Mouse (Mus musculus) intestine, postnatal 0 days (tissue): ENCODE measurements at regions not wholly inside any gene's neighbourhood (a gene's known extent, or its start where the extent isn't known, plus 50 kb on each side); places are given as distances from the start of the nearest gene placed in this dataset.

ENCODE experiments used
- ATAC-seq: fragments of 200-750 bp; cut with Nextera tagmentation; 2 replicates; pipeline ENCODE4 v1.8.0; 2017; ENCODE audit warnings: mild to moderate bottlenecking, moderate TSS enrichment, moderate library complexity
- H3K27ac ChIP-seq: fragments of 300-500 bp; sonication (generic); 2 replicates; pipeline ENCODE4 v1.5.1; 2014; ENCODE audit warnings: mild to moderate bottlenecking, low read depth, low read length, moderate library complexity
- H3K27me3 ChIP-seq: fragments of 300-500 bp; sonication (generic); replicated peaks from 2 replicates; pipeline ENCODE4 v1.6.1; 2014; ENCODE audit warnings: low read length, mixed read lengths; ENCODE audit not compliant: control insufficient read depth, insufficient read depth
- H3K36me3 ChIP-seq: fragments of 300-500 bp; sonication (generic); 2 replicates; pipeline ENCODE4 v1.6.1; 2014; ENCODE audit warnings: mild to moderate bottlenecking, moderate library complexity; ENCODE audit not compliant: control insufficient read depth, insufficient read depth
- H3K4me1 ChIP-seq: fragments of 300-500 bp; sonication (generic); replicated peaks from 2 replicates; pipeline ENCODE4 v1.6.1; 2014; ENCODE audit warnings: antibody characterized with exemption, low read length, mixed read lengths; ENCODE audit not compliant: control insufficient read depth, insufficient read depth
- H3K4me2 ChIP-seq: fragments of 300-500 bp; sonication (generic); replicated peaks from 2 replicates; pipeline ENCODE4 v1.6.1; 2014; ENCODE audit warnings: low read depth, mild to moderate bottlenecking, moderate library complexity
- H3K4me3 ChIP-seq: fragments of 300-500 bp; sonication (generic); 2 replicates; pipeline ENCODE4 v1.5.1; 2014; ENCODE audit warnings: low read depth, low read length
- H3K9ac ChIP-seq: fragments of 300-500 bp; sonication (generic); 2 replicates; pipeline ENCODE4 v1.6.1; 2014; ENCODE audit warnings: mild to moderate bottlenecking, low read depth, low read length
- H3K9me3 ChIP-seq: fragments of 300-500 bp; sonication (generic); 2 replicates; pipeline ENCODE4 v1.6.1; 2016; ENCODE audit warnings: mixed run types; ENCODE audit not compliant: control insufficient read depth
- CTCF ChIP-seq: sonication (generic); IDR thresholded peaks from 2 replicates; pipeline ENCODE4 v1.5.1; 2016; ENCODE audit warnings: low read depth, mild to moderate bottlenecking, control low read depth, antibody characterized with exemption, moderate library complexity
- WGBS: fragments of 180-500 bp; shearing (Covaris S2); extraction: QIAGEN DNeasy Blood & Tissue Kit; methylation state at CpG from one replicate; pipeline ENCODE4 v1.1.7; 2014; 5-methylcytosine and 5-hydroxymethylcytosine counted together

- WGBS, result 64% methylated on average over 10 of the region's 10 CpGs
- ATAC-seq, result 0 out of 2 replicates have a peak, but pooled peaks have one; percentile 12
- H3K27me3 ChIP-seq, result no peaks in the 10 kb centered on the region
Measured at GRCm38 (mm10) chr10:21678811-21679451, 86.0 kb downstream of the 1700020N01Rik start.

GRCm38 (mm10) chr10:21680789-21681188, 87.8 kb downstream of the 1700020N01Rik start:
- Histone ChIP-seq H3K27me3 (no peaks in the 10 kb centered on the region), H3K36me3 (no peaks in the 10 kb centered on the region), H3K9ac (no peak overlapping the region), H3K9me3 (no peaks in the 10 kb centered on the region), H3K4me1 (no peaks in the 10 kb centered on the region), H3K27ac (no peak overlapping the region), H3K4me2 (no peak overlapping the region), H3K4me3 (no peak overlapping the region)
- TF ChIP-seq CTCF, result no peak
- 55% methylated on average over 4 of the region's 4 CpGs for WGBS
- no peak for ATAC-seq

More at GRCm38 (mm10) chr10:21678811-21679451, 86.0 kb downstream of the 1700020N01Rik start:
- H3K9me3 ChIP-seq, result no peaks in the 10 kb centered on the region
- H3K4me2 ChIP-seq, result no peak overlapping the region
- no peak for TF ChIP-seq CTCF
- no peaks in the 10 kb centered on the region for H3K36me3 ChIP-seq
- no peak overlapping the region for H3K4me3 ChIP-seq
- no peaks in the 10 kb centered on the region for H3K4me1 ChIP-seq
- 0 out of 2 replicates have a peak overlapping the region, but pooled peaks have one; percentile 28 for H3K27ac ChIP-seq
- H3K9ac ChIP-seq, result no peak overlapping the region

- Histone ChIP-seq H3K9me3 (no peaks in the 10 kb centered on the region), H3K9ac (no peak overlapping the region), H3K36me3 (no peaks in the 10 kb centered on the region), H3K4me2 (no peak overlapping the region), H3K4me3 (no peak overlapping the region), H3K4me1 (0 out of 2 replicates have a peak, but pooled peaks cover 2% of the 10 kb centered on the region), H3K27ac (no peak overlapping the region), H3K27me3 (no peaks in the 10 kb centered on the region)
- WGBS, result 72% methylated on average over 9 of the region's 9 CpGs
- TF ChIP-seq CTCF, result no peak
- no peak for ATAC-seq
Measured at GRCm38 (mm10) chr10:21684286-21685013, 91.5 kb downstream of the 1700020N01Rik start.

DNA sequence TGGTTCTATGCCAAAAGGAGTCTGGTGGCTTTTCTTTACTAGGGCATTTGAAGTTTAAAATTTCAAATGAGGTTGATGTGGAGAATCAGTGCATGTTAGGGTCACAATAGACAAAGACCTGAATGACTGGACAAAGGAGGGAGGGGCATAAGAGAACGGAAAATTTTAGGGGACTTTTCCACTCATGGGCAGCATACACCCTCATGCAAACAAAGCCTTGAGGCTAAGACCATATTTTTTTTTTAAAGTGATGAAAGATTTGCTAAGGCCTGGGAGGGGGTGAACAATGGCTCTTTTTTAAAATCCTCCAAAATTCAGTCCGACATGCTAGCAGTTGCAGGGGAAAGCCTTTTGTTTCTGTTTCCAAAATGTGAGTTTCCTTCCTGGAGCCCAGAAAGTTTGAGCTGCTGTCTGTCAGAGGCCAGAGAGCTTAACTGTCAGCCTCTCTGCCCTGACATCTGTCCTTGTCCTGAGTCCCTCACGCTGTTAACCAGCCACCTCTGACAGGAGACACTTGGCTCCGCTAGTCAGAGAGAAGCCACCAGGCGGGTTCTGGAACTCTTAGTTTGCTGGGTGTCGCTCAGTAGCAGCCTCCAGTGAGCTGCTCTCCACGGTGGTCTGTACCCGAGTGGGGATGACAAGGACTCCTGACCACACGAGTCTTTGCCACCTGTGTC, 92.3 kb downstream of the 1700020N01Rik start:
- Histone ChIP-seq H3K4me1 (0 out of 2 replicates have a peak, but pooled peaks cover 2% of the 10 kb centered on the region), H3K27me3 (no peaks in the 10 kb centered on the region), H3K9ac (peak overlapping the region; percentile 4; the same call in 1 of the 2 replicates), H3K36me3 (no peaks in the 10 kb centered on the region), H3K4me2 (0 out of 2 replicates have a peak overlapping the region, but pooled peaks have one; percentile 25), H3K9me3 (no peaks in the 10 kb centered on the region), H3K4me3 (no peak overlapping the region), H3K27ac (peak overlapping the region; percentile 82)
- TF ChIP-seq CTCF, result peak; percentile 49
- peak; percentile 54; the same call in 1 of the 2 replicates for ATAC-seq
- WGBS, result 33% methylated on average over 9 of the region's 9 CpGs

DNA sequence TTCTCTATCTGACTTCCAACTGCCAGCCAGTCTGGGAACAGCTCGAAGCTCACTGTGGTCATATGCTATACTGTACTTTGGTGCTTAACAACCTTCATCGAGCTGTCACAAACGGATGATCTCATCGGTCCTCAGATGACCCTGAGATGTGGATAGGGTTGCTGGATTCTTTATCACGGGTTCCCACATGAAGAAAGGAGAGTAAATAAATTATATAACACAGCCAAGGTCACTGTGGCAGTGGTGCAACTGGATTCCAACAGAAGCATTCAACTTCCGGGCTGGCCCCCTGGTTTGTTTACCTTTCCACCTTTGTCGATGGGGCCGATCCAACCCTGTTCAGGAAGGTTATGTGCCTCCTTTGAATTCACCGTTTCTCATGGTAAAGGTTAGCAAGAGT, 93.1 kb downstream of the 1700020N01Rik start:
- H3K27me3 ChIP-seq, result no peaks in the 10 kb centered on the region
- H3K4me1 ChIP-seq, result 0 out of 2 replicates have a peak, but pooled peaks cover 2% of the 10 kb centered on the region
- H3K9me3 ChIP-seq, result no peaks in the 10 kb centered on the region
- no peak overlapping the region for H3K4me2 ChIP-seq
- no peak for TF ChIP-seq CTCF
- H3K36me3 ChIP-seq, result no peaks in the 10 kb centered on the region
- ATAC-seq, result peak; percentile 98
- H3K4me3 ChIP-seq, result no peak overlapping the region
- no peak overlapping the region for H3K9ac ChIP-seq
- peak overlapping the region; percentile 82 for H3K27ac ChIP-seq
- WGBS, result 14% methylated on average over 9 of the region's 9 CpGs

DNA sequence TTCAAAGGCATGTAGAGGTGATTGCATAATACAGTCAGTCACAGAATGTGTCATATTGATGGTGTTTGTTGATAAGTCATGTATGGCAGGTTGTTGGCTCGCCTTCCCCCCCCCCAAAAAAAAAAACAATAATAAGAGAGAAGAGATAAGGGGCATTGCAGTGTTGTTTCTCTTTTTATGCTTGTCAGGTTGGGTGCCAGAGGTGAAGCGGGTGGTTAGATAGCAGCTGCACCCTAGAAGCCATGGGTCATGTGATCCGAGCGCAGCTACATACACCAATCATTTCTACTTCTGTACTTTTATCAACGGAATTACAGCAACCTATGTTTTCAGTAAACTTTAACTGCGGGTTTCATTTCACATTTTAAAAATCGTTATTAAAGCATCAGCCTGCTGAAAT, 94.5 kb downstream of the 1700020N01Rik start:
- WGBS, result 52% methylated on average over 7 of the region's 7 CpGs
- H3K36me3 ChIP-seq, result no peaks in the 10 kb centered on the region

More for the DNA sequence above, 94.5 kb downstream of the 1700020N01Rik start:
- no peak overlapping the region for H3K27ac ChIP-seq
- no peaks in the 10 kb centered on the region for H3K9me3 ChIP-seq
- H3K4me1 ChIP-seq, result 0 out of 2 replicates have a peak, but pooled peaks cover 2% of the 10 kb centered on the region
- H3K27me3 ChIP-seq, result no peaks in the 10 kb centered on the region
- TF ChIP-seq CTCF, result no peak
- ATAC-seq, result no peak
- no peak overlapping the region for H3K4me3 ChIP-seq
- H3K4me2 ChIP-seq, result no peak overlapping the region
- H3K9ac ChIP-seq, result no peak overlapping the region
